Mouse (Mus musculus): ENCODE data around the gene Olfr1564.
"Not testable (repeated sequence)": the region's sequence is repeated elsewhere in the genome, so short reads cannot be mapped to it uniquely, and the experiment has no call there.

Olfr1564 gene

GRCm38 (mm10) chr17:33221590-33221989 is at the start of gene Olfr1564:
Gene Olfr1564, minus strand, starts transcription at chr17:33221690.
- no peak for DNase-seq

DNA sequence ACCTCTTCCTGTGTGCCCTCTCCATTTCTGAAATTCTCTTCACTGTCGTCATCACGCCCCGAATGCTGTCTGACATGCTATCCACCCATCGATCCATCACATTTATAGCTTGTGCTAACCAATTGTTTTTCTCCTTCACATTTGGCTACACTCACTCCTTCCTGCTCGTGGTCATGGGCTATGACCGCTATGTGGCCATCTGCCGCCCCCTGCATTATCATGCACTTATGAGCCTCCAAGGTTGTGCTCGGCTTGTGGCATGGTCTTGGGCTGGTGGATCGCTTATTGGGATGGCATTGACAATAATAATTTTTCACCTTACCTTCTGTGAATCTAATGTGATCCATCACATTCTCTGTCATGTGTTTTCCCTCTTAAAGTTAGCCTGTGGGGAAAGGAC is 47.4 kb upstream of the Olfr1564 start:
- no peak for DNase-seq

DNA sequence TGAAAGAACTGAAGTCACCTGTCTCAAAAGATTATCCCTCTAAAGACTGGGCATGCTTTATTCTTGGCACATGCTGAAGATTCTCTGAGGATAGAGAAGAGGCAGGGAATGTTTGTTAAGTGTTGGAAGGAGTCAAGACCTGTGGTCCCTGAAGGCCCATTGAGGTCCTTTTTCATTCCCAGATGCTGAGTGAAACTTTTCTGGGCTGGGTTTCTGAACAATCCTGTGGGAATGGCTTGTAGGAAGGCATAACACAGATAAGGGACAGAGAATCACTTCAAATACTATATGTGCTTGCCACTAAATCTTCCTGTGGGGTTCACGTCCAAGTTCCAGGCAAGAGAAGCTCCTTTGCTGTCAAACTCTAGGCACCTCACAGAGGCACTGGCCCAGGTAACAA is 42.9 kb upstream of the Olfr1564 start, which contains the start of gene Olfr63:
Gene Olfr63 (plus strand): TSS at position 301 of the 400 bp plus-strand sequence.
- DNase-seq: no peak

DNA sequence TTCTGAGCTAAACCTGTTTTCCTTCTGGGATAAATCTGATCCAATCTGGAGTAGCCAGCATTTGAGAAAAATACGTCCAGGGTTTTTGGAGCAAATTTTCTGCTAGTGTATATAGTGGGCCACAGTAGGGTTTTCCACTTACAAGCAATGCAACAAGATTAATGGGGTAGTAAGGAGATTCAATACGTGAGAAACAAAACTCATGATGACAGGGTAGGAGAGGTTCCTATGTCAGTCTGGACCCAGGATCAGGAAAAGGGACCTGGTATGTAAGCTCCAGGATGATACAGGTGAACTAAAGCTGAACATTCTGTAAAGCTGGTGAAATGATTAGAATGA is 33.8 kb upstream of the Olfr1564 start:
- DNase-seq: not testable (repeated sequence)

DNA sequence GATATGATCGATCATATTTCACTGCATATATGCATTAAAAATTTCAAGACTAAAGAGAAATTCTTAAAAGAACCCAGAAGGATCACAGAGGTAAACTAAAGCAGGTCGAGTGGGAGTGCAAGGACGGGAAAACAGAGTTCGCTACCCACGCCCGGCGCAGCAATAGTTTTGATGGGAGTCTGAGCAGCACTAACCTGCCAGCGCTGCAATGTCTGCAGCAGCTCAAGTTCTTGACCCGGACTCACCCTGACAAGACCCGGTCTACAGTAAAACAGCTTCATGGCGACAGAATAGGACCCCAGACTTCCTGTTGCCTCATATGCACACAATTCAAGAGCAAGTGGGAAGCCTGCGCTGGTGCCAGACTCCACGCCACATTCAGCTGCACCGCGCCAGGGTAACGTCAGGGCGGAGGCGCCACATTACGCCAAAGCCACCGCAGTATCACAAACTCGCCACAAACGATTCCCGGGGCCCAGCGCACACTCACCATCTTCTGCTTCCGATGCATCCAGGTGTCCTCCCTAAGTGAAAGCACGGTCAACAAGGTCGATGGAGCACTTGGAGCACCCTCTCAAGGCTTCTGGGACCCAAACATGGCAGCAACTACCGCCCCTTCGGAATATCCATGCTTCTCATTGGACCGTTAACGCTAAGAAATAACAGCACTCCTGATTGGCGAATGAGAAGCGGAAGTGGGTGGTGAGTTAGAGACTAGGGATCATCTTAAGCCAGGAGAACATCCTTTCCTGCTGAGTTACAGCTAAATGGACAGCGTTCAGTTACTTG is 33.2 kb upstream of the Olfr1564 start, which contains the start of gene Zfp955a:
Gene Zfp955a (minus strand): TSS at position 616 of the 789 bp plus-strand sequence.
- not testable (repeated sequence) for DNase-seq

DNA sequence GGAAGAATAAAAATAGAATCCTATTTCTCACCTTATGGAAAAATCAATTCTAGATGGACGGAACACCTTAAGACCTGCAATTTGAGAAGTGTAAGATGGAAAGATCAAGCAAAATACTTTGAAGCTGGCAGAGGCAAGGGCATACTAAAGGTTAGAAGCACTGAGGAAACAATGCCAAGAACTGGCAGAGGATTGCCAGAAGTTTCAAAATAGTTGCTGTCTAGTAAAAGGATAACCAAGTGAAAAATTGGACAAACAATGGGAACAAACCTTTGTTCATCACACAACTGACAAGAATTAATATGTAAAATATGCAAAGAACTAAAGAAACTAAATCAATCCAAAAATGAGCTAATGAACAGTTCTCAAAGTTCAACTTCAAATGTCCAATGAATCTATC is 15.2 kb upstream of the Olfr1564 start:
- DNase-seq: not testable (repeated sequence)

DNA sequence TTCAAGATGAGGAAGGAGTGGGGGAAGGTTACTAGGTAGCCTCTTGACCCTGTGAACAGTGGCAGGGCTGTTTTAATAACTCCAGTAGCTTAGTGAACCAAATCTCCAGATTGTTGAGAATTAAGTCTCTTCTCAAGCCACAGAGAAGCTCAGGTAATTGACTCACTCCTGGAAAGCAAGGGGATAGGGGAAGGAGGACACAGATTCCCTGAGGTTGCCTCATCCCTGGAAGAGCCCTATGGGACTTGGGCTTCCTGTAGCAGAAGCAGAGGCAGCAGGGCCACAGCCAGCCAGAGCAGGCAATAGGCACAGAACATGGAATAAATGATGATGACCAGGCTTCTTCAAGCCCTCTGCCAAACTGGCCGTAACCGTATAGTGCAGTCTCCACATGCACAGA is 30.5 kb downstream of the Olfr1564 start, which contains the start of gene Olfr239:
Gene Olfr239 (plus strand): TSS at position 301 of the 400 bp plus-strand sequence.
- DNase-seq: not testable (repeated sequence)

GRCm38 (mm10) chr17:33168147-33168546 is 53.3 kb downstream of the Olfr1564 start, which contains the start of gene Olfr55:
Gene Olfr55, plus strand, starts transcription at chr17:33168447.
- DNase-seq: not testable (repeated sequence)

Measured in thymus, postnatal 25 days (tissue).